Mouse (Mus musculus) bone marrow macrophage, adult 2 months (primary cell): ENCODE results near the gene Adgrb2.

Experiments
- CTCF ChIP-seq: IDR thresholded peaks from 2 replicates; pipeline ENCODE4 v1.5.1; 2012; ENCODE audit warnings: low read depth, mild to moderate bottlenecking, low read length, moderate library complexity
- POLR2A ChIP-seq: IDR thresholded peaks from 2 replicates; pipeline ENCODE4 v1.6.1; 2012; ENCODE audit warnings: mild to moderate bottlenecking, low read depth, low read length, borderline replicate concordance

GRCm38 (mm10) chr4:129985671-129986441 is 1.2 kb downstream of the Adgrb2 start:
- TF ChIP-seq POLR2A (no peak), CTCF (no peak)
